ENCODE assay signal across 13 mouse cellular contexts in the genomic region with DNA sequence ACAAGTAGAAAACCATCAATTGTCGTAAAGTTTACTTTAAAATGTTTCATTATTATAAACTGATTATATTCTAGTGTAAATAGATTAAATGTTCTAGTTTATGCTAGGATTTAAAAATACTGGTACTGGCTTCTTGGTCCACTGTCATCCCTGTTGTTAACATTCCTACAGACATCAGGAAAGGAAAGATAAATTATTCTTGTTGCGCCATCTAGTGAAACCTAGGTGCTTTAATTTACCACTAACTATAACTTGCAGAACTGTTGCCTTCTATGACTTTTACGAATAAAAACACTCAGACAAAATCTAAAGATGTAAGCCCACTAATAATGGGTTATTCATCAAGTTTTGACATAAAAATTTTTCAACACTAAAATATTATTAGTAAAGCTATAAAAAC.
A peak's percentile ranks its signal among the peaks of the same experiment; 100 is the strongest.
DNase-seq lines count a peak whose midpoint lies in the region; ATAC-seq and TF ChIP-seq lines count a peak whose summit lies in the region.
"Had no signal": no experiment of that assay in that cellular context is flagged by ENCODE, and none has a peak within 500 bp of the region (broad histone marks: within the 10 kb centered on the region; RNA-seq: fewer than 3 reads in every experiment).

No protein-coding gene starts in this region.

- peak; percentile 61 for TF ChIP-seq CTCF in heart, adult 2 months (IDR thresholded peaks at IDR 0.05)
- peak; percentile 10; the same call in 1 of the 2 replicates for TF ChIP-seq CTCF in E14TG2a.4 (conservative IDR thresholded peaks at IDR 0.05; ENCODE audit: low read length)

- whole genome bisulfite sequencing in heart, adult 2 months = 60% methylated on average over 3 of the region's 3 CpGs
- 68% methylated on average over 3 of the region's 3 CpGs for WGBS in heart, embryonic 11.5 days (ENCODE audit: insufficient replicate concordance)
- WGBS in limb, embryonic 14.5 days = 53% methylated on average over 3 of the region's 3 CpGs
- 74% methylated on average over 3 of the region's 3 CpGs for WGBS in limb, embryonic 10.5 days

- no peak overlapping the region for H3K9ac ChIP-seq in heart, adult 2 months (ENCODE audit: low read depth, low read length)
- H3K9ac ChIP-seq in heart, embryonic 11.5 days (ENCODE audit: low read depth, low read length) = no peak overlapping the region
- H3K9ac ChIP-seq in limb, embryonic 14.5 days (ENCODE audit: low read depth, low read length, severe bottlenecking) = no peak overlapping the region
- H3K9ac ChIP-seq: midbrain, embryonic 12.5 days; neural tube, embryonic 12.5 days had no signal

- no peaks in the 10 kb centered on the region for H3K79me2 ChIP-seq in heart, adult 2 months (replicated peaks; ENCODE audit: control insufficient read depth, insufficient read depth, low read length)

- H3K9me3 ChIP-seq in heart, embryonic 11.5 days (replicated peaks; ENCODE audit: control insufficient read depth, low read length) = no peaks in the 10 kb centered on the region
- no peaks in the 10 kb centered on the region for H3K9me3 ChIP-seq in limb, embryonic 14.5 days (ENCODE audit: control insufficient read depth, low read length)
- no peaks in the 10 kb centered on the region for H3K9me3 ChIP-seq in limb, embryonic 10.5 days (replicated peaks)
- no peaks in the 10 kb centered on the region for H3K9me3 ChIP-seq in E14TG2a.4 (ENCODE audit: low read length)
- H3K9me3 ChIP-seq: midbrain, embryonic 12.5 days; neural tube, embryonic 12.5 days had no signal

- H3K4me1 ChIP-seq in heart, adult 2 months (ENCODE audit: control insufficient read depth, insufficient read depth, low read length) = no peaks in the 10 kb centered on the region
- H3K4me1 ChIP-seq in heart, embryonic 11.5 days (ENCODE audit: control insufficient read depth, insufficient read depth, low read length) = no peaks in the 10 kb centered on the region
- H3K4me1 ChIP-seq in limb, embryonic 14.5 days (ENCODE audit: control insufficient read depth, insufficient read depth, low read length) = no peaks in the 10 kb centered on the region
- H3K4me1 ChIP-seq in limb, embryonic 10.5 days = no peaks in the 10 kb centered on the region
- H3K4me1 ChIP-seq in E14TG2a.4 (replicated peaks; ENCODE audit: low read depth, low read length) = no peaks in the 10 kb centered on the region
- H3K4me1 ChIP-seq: neural tube, embryonic 12.5 days had no signal

- no peak for ATAC-seq in heart, embryonic 11.5 days (replicated peaks; ENCODE audit: insufficient number of reproducible peaks, low FRiP score, low TSS enrichment)
- ATAC-seq in limb, embryonic 14.5 days (ENCODE audit: low FRiP score, low read depth) = no peak
- ATAC-seq in granulocyte monocyte progenitor cell, adult 5-6 weeks (replicated peaks; ENCODE audit: poor library complexity, severe bottlenecking) = no peak

- H3K36me3 ChIP-seq in heart, adult 2 months (ENCODE audit: control insufficient read depth, insufficient read depth, low read length) = no peaks in the 10 kb centered on the region
- H3K36me3 ChIP-seq in heart, embryonic 11.5 days (ENCODE audit: control insufficient read depth, insufficient read depth, low read length) = no peaks in the 10 kb centered on the region
- H3K36me3 ChIP-seq in limb, embryonic 14.5 days (ENCODE audit: control insufficient read depth, insufficient read depth, low read length) = no peaks in the 10 kb centered on the region
- no peaks in the 10 kb centered on the region for H3K36me3 ChIP-seq in limb, embryonic 10.5 days
- no peaks in the 10 kb centered on the region for H3K36me3 ChIP-seq in E14TG2a.4 (ENCODE audit: insufficient read depth, low read length)
- H3K36me3 ChIP-seq: midbrain, embryonic 12.5 days; neural tube, embryonic 12.5 days had no signal

- TF ChIP-seq POLR2A in heart, adult 2 months (IDR thresholded peaks at IDR 0.05; ENCODE audit: insufficient read depth, low read depth, low read length) = no peak
- TF ChIP-seq POLR2A in limb, embryonic 14.5 days (IDR thresholded peaks at IDR 0.05; ENCODE audit: borderline replicate concordance, extremely low read depth, insufficient read depth, insufficient read length) = no peak

- no peak for DNase-seq in heart, adult 2 months
- peak; percentile 63 for DNase-seq in limb, embryonic 14.5 days (ENCODE audit: low spot score)
- DNase-seq in limb, embryonic 10.5 days (ENCODE audit: low spot score) = no peak
- DNase-seq in fibroblast of lung, adult 2 months (ENCODE audit: low read depth) = peak; percentile 8
- DNase-seq: cerebellum, postnatal 25 days; gastrocnemius, postnatal 10 days; lung, adult 2 months; thymus, postnatal 4 days had no signal

- intact Hi-C loops in heart, adult 2 months (cut with DNase I) = loop anchor here (2.0 to 10.0 kb wide), 2 partner anchors 857 to 933 kb away; no protein-coding TSS in a partner anchor

- H3K27ac ChIP-seq in heart, adult 2 months = no peak overlapping the region
- H3K27ac ChIP-seq in heart, embryonic 11.5 days (ENCODE audit: low read depth, low read length) = no peak overlapping the region
- H3K27ac ChIP-seq in limb, embryonic 14.5 days (replicated peaks; ENCODE audit: low read depth, low read length) = no peak overlapping the region
- no peak overlapping the region for H3K27ac ChIP-seq in limb, embryonic 10.5 days
- H3K27ac ChIP-seq: midbrain, embryonic 12.5 days; neural tube, embryonic 12.5 days had no signal

- no peak overlapping the region for H3K4me3 ChIP-seq in heart, adult 2 months
- H3K4me3 ChIP-seq in heart, embryonic 11.5 days (ENCODE audit: low read depth, low read length) = no peak overlapping the region
- no peak overlapping the region for H3K4me3 ChIP-seq in limb, embryonic 14.5 days (replicated peaks; ENCODE audit: low read length)
- H3K4me3 ChIP-seq in limb, embryonic 10.5 days = no peak overlapping the region
- H3K4me3 ChIP-seq in E14TG2a.4 (replicated peaks; ENCODE audit: low read length) = no peak overlapping the region
- H3K4me3 ChIP-seq: midbrain, embryonic 12.5 days; neural tube, embryonic 12.5 days had no signal

- no peak overlapping the region for H3K4me2 ChIP-seq in heart, embryonic 11.5 days
- no peak overlapping the region for H3K4me2 ChIP-seq in limb, embryonic 14.5 days (replicated peaks; ENCODE audit: low read depth, low read length, severe bottlenecking)
- H3K4me2 ChIP-seq: midbrain, embryonic 12.5 days; neural tube, embryonic 12.5 days had no signal

- H3K27me3 ChIP-seq in heart, adult 2 months (ENCODE audit: control insufficient read depth, insufficient read depth, low read length) = no peaks in the 10 kb centered on the region
- no peaks in the 10 kb centered on the region for H3K27me3 ChIP-seq in heart, embryonic 11.5 days (ENCODE audit: control insufficient read depth, insufficient read depth, low read length)
- H3K27me3 ChIP-seq in limb, embryonic 14.5 days (ENCODE audit: control insufficient read depth, insufficient read depth, low read length) = no peaks in the 10 kb centered on the region
- H3K27me3 ChIP-seq in limb, embryonic 10.5 days (ENCODE audit: low read depth, poor library complexity, severe bottlenecking) = no peaks in the 10 kb centered on the region
- no peaks in the 10 kb centered on the region for H3K27me3 ChIP-seq in E14TG2a.4 (ENCODE audit: insufficient read depth, low read length)
- H3K27me3 ChIP-seq: midbrain, embryonic 12.5 days; neural tube, embryonic 12.5 days had no signal

- no peak for TF ChIP-seq EP300 in heart, adult 2 months (IDR thresholded peaks at IDR 0.05; ENCODE audit: insufficient read depth, low read depth, low read length)

Comparison
In these comparisons a context has a peak if more than half of its experiments do, and no peak if none do; other contexts are left out.
1. DNase-seq: peak in limb, embryonic 14.5 days (single experiment) and fibroblast of lung, adult 2 months (single experiment); none in heart, adult 2 months (0 of 2) and limb, embryonic 10.5 days (single experiment).